ENCODE assay signal across 8 mouse cellular contexts in the genomic region with DNA sequence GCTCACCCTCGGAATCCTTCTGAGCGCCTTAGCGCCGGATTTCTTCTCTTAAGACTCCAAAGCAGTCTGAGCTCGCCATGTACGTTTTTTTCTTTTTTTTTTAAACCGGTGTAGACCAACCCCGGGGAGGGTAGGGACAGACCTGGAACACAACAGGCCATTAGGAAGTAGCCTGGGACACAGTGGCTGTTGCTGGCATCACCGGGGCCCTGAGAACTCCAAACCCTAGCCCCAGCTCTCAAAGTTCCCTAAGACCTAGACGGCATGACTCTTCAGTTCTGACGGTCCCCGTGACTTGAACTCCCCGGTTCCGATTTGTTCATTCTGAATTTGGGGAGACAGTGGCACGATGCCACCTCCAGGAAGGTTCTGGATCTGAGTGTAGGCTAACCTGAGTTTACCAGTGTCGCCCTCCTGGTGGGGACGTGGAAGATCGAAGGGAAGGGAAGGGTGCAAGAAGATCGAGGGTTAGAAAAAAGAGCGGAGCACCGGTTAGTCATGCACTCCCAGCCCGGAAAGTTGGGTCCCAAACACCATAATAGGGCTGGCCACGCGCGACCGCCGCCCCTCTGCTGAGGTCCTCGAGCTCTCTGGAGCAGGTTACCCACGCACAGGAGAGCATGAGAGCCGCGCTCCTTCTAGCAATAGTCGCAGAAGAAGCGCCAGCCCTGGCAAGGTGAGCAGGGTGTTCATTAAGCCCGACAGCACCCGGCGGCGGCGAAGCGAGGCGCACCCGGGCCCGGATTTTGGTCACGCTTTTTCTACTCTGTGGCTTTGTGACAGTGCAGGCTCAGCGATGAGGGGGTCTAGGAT. TPM values are rescaled to one million over a fixed set of nuclear protein-coding genes. Genes with fewer than 3 reads are reported as not detected.
DNase-seq lines count a peak whose midpoint lies in the region; ATAC-seq and TF ChIP-seq lines count a peak whose summit lies in the region.

A gene (minus strand): TSS at position 280 of the 813 bp plus-strand sequence.

- TF ChIP-seq POLR2A in CH12.LX (IDR thresholded peaks at IDR 0.05; ENCODE audit: low read depth, low read length) = no peak

- peak within 1 kb of the TSS; percentile 85 for H3K9ac ChIP-seq in CH12.LX (ENCODE audit: insufficient read depth, low read depth)
- H3K9ac ChIP-seq in forebrain, embryonic 13.5 days = peak within 1 kb of the TSS; percentile 93
- H3K9ac ChIP-seq in heart, embryonic 16.5 days (ENCODE audit: low read length) = peak within 1 kb of the TSS; percentile 98
- H3K9ac ChIP-seq in liver, embryonic 15.5 days = peak within 1 kb of the TSS; percentile 95
- peak within 1 kb of the TSS; percentile 79 for H3K9ac ChIP-seq in neural tube, embryonic 11.5 days (ENCODE audit: low read length)

- TF ChIP-seq CTCF in CH12.LX (conservative IDR thresholded peaks at IDR 0.05 in 1 of 2, IDR thresholded peaks at IDR 0.05 in 1 of 2; ENCODE audit: low read depth in 2 of 2, low read length in 2 of 2) = no peak

- H3K4me3 ChIP-seq in CH12.LX (replicated peaks in 1 of 3; ENCODE audit: low read depth in 2 of 3, low read length in 2 of 3, poor library complexity in 1 of 3) = peak within 1 kb of the TSS; percentile 74 to 89 (median 89)
- peak within 1 kb of the TSS; percentile 93 for H3K4me3 ChIP-seq in forebrain, embryonic 13.5 days
- H3K4me3 ChIP-seq in heart, embryonic 16.5 days (ENCODE audit: low read length) = peak within 1 kb of the TSS; percentile 96
- peak within 1 kb of the TSS; percentile 87 for H3K4me3 ChIP-seq in liver, embryonic 15.5 days (replicated peaks)
- peak within 1 kb of the TSS; percentile 94 for H3K4me3 ChIP-seq in neural tube, embryonic 11.5 days (ENCODE audit: low read depth, low read length)

- DNase-seq in CH12.LX (ENCODE audit: extremely low read depth) = peak; percentile 53
- peak; percentile 44 for DNase-seq in c-Kit-positive CD71-positive TER-119-negative erythroid progenitor cells, embryonic 14.5 days (ENCODE audit: low read depth)
- peak; percentile 75 to 86 for DNase-seq in kidney, postnatal 25 days
- DNase-seq in neural tube, embryonic 11.5 days (ENCODE audit: low spot score) = peak; percentile 53
- peak; percentile 74 for DNase-seq in testis, postnatal 10 days (ENCODE audit: low spot score)

- H3K36me3 ChIP-seq in CH12.LX (replicated peaks in 1 of 2; ENCODE audit: control insufficient read depth in 1 of 2, insufficient read depth in 1 of 2, low read length in 1 of 2) = peaks cover 0 to 17% of the 10 kb centered on the region in 2 experiments
- peaks cover 9% of the 10 kb centered on the region for H3K36me3 ChIP-seq in forebrain, embryonic 13.5 days (ENCODE audit: poor library complexity, severe bottlenecking)
- no peaks in the 10 kb centered on the region for H3K36me3 ChIP-seq in heart, embryonic 16.5 days (ENCODE audit: control insufficient read depth, insufficient read depth)
- peaks cover 15% of the 10 kb centered on the region for H3K36me3 ChIP-seq in liver, embryonic 15.5 days (replicated peaks)
- no peaks in the 10 kb centered on the region for H3K36me3 ChIP-seq in neural tube, embryonic 11.5 days (ENCODE audit: control insufficient read depth, insufficient read depth, low read length)

- WGBS in forebrain, embryonic 13.5 days = under 1% methylated on average over 44 of the region's 44 CpGs
- under 1% methylated on average over 44 of the region's 44 CpGs for WGBS in heart, embryonic 16.5 days
- WGBS in liver, embryonic 15.5 days (ENCODE audit: insufficient replicate concordance) = under 1% methylated on average over 44 of the region's 44 CpGs
- WGBS in neural tube, embryonic 11.5 days = under 1% methylated on average over 44 of the region's 44 CpGs

- H3K27me3 ChIP-seq in CH12.LX (replicated peaks) = no peaks in the 10 kb centered on the region
- no peaks in the 10 kb centered on the region for H3K27me3 ChIP-seq in forebrain, embryonic 13.5 days
- no peaks in the 10 kb centered on the region for H3K27me3 ChIP-seq in heart, embryonic 16.5 days (ENCODE audit: control insufficient read depth, insufficient read depth, low read length)
- no peaks in the 10 kb centered on the region for H3K27me3 ChIP-seq in liver, embryonic 15.5 days
- H3K27me3 ChIP-seq in neural tube, embryonic 11.5 days (ENCODE audit: control insufficient read depth, insufficient read depth, low read length) = no peaks in the 10 kb centered on the region

- dilution Hi-C loops in CH12.LX (cut with MboI; ENCODE audit: extremely low pct_ligation_motif_present, extremely low pct_unique_long_range_greater_than_20kb, low sequenced_read_pairs) = no loop called here

- ATAC-seq in forebrain, embryonic 13.5 days = 0 out of 2 replicates have a peak, but pooled peaks have one; percentile 0
- peak; percentile 2; the same call in 1 of the 2 replicates for ATAC-seq in heart, embryonic 16.5 days (replicated peaks; ENCODE audit: extremely low read depth, insufficient read depth, low FRiP score)
- peak; percentile 8 for ATAC-seq in liver, embryonic 15.5 days (ENCODE audit: insufficient read depth)
- no peak for ATAC-seq in neural tube, embryonic 11.5 days (ENCODE audit: insufficient read depth, low FRiP score, low TSS enrichment)

- in situ Hi-C loops in CH12.LX (cut with MboI; ENCODE audit: low pct_ligation_motif_present, low pct_unique_long_range_greater_than_20kb, low sequenced_read_pairs) = no loop called here

- peaks cover 3 to 22% of the 10 kb centered on the region in 2 experiments; a peak in 2 of 4 replicates for H3K4me1 ChIP-seq in CH12.LX (ENCODE audit: control insufficient read depth in 1 of 2, insufficient read depth in 2 of 2)
- H3K4me1 ChIP-seq in forebrain, embryonic 13.5 days = peaks cover 41% of the 10 kb centered on the region
- H3K4me1 ChIP-seq in heart, embryonic 16.5 days (ENCODE audit: control insufficient read depth, insufficient read depth, low read length) = peaks cover 13% of the 10 kb centered on the region
- H3K4me1 ChIP-seq in liver, embryonic 15.5 days (replicated peaks) = peaks cover 64% of the 10 kb centered on the region
- peaks cover 12% of the 10 kb centered on the region; the same call in 1 of the 2 replicates for H3K4me1 ChIP-seq in neural tube, embryonic 11.5 days (ENCODE audit: control insufficient read depth, insufficient read depth, low read length)

- peak within 1 kb of the TSS; percentile 86 for H3K27ac ChIP-seq in CH12.LX (ENCODE audit: insufficient read depth, low read depth)
- peak within 1 kb of the TSS; percentile 94 for H3K27ac ChIP-seq in forebrain, embryonic 13.5 days
- peak within 1 kb of the TSS; percentile 99 for H3K27ac ChIP-seq in heart, embryonic 16.5 days (ENCODE audit: low read length)
- H3K27ac ChIP-seq in liver, embryonic 15.5 days (replicated peaks) = peak within 1 kb of the TSS; percentile 91
- H3K27ac ChIP-seq in neural tube, embryonic 11.5 days (ENCODE audit: low read depth, low read length) = peak within 1 kb of the TSS; percentile 60

- no peak for TF ChIP-seq RAD21 in CH12.LX (IDR thresholded peaks at IDR 0.05; ENCODE audit: low read depth, low read length)

- H3K79me2 ChIP-seq in CH12.LX (replicated peaks; ENCODE audit: control insufficient read depth, extremely low read depth, insufficient read depth, poor library complexity, severe bottlenecking) = peaks cover 37% of the 10 kb centered on the region

- TF ChIP-seq EP300 in CH12.LX (IDR thresholded peaks at IDR 0.05; ENCODE audit: low read length) = no peak

- H3K9me3 ChIP-seq in CH12.LX (replicated peaks; ENCODE audit: low read length) = no peaks in the 10 kb centered on the region
- no peaks in the 10 kb centered on the region for H3K9me3 ChIP-seq in forebrain, embryonic 13.5 days (replicated peaks)
- no peaks in the 10 kb centered on the region for H3K9me3 ChIP-seq in heart, embryonic 16.5 days (replicated peaks; ENCODE audit: control insufficient read depth, low read length)
- H3K9me3 ChIP-seq in liver, embryonic 15.5 days (replicated peaks) = no peaks in the 10 kb centered on the region
- no peaks in the 10 kb centered on the region for H3K9me3 ChIP-seq in neural tube, embryonic 11.5 days (ENCODE audit: control insufficient read depth, low read length)

- H3K4me2 ChIP-seq in CH12.LX (ENCODE audit: insufficient read depth, low read depth, poor library complexity, severe bottlenecking) = peak within 1 kb of the TSS; percentile 58
- peak within 1 kb of the TSS; percentile 97 for H3K4me2 ChIP-seq in forebrain, embryonic 13.5 days
- H3K4me2 ChIP-seq in heart, embryonic 16.5 days (ENCODE audit: low read depth, low read length) = peak within 1 kb of the TSS; percentile 89
- H3K4me2 ChIP-seq in liver, embryonic 15.5 days = peak within 1 kb of the TSS; percentile 96
- peak within 1 kb of the TSS; percentile 97 for H3K4me2 ChIP-seq in neural tube, embryonic 11.5 days (ENCODE audit: low read depth)

TF ChIP-seq in CH12.LX, 34 proteins besides CTCF, POLR2A, EP300 and RAD21:
- peak; percentile 70 for TF ChIP-seq ZNF384 (IDR thresholded peaks at IDR 0.05; ENCODE audit: low read depth, low read length)
- no peak for TF ChIP-seq PAX5 (IDR thresholded peaks at IDR 0.05; ENCODE audit: low read length)
- TF ChIP-seq RCOR1 (conservative IDR thresholded peaks at IDR 0.05; ENCODE audit: low read depth, low read length) = 0 out of 2 replicates have a peak, but pooled peaks have one; percentile 2

RNA-seq across cellular contexts. Expression of the gene that starts here (rescaled TPM):
- 21.8 and 25.3 TPM in 2 replicates for total RNA-seq in CH12.LX (2012; rRNA removed)
- 5.0 and 5.6 TPM in 2 replicates for total RNA-seq in CH12.LX (2014; rRNA removed)
- polyA plus RNA-seq in CH12.LX (2012; ENCODE audit: insufficient read length, low read depth) = 18.9 and 22.0 TPM in 2 replicates
- 19.1 and 21.7 TPM in 2 replicates for polyA plus RNA-seq in forebrain, embryonic 13.5 days (2015; fragmentation: Nextera tagmentation; extraction: Ambion mirVana)
- polyA plus RNA-seq in heart, embryonic 16.5 days (2015; fragmentation: Nextera tagmentation; extraction: Ambion mirVana) = 17.5 and 17.8 TPM in 2 replicates
- 11.1 and 12.2 TPM in 2 replicates for polyA plus RNA-seq in liver, embryonic 15.5 days (2015; fragmentation: Nextera tagmentation; extraction: Ambion mirVana)
- 15.8 and 15.9 TPM in 2 replicates for polyA plus RNA-seq in neural tube, embryonic 11.5 days (2014; fragmentation: Nextera tagmentation; extraction: Ambion mirVana)
